Mouse (Mus musculus) testis, adult 2 months (tissue): ENCODE data around the gene Tmc2. TPM values are rescaled to one million over a fixed set of nuclear protein-coding genes. Genes with fewer than 3 reads are reported as not detected.
A peak's percentile ranks its signal among the peaks of the same experiment; 100 is the strongest.

Experiments
- H3K27ac ChIP-seq: fragments of 200-500 bp; 2 replicates; pipeline ENCODE4 v1.5.1; 2012; ENCODE audit warnings: low read depth, low read length; ENCODE audit not compliant: control insufficient read depth, insufficient read depth
- H3K27me3 ChIP-seq: fragments of 200-500 bp; 2 replicates; pipeline ENCODE4 v1.6.1; 2012; ENCODE audit warnings: mild to moderate bottlenecking, low read length, moderate library complexity; ENCODE audit not compliant: control insufficient read depth, insufficient read depth
- H3K36me3 ChIP-seq: fragments of 200-500 bp; 2 replicates; pipeline ENCODE4 v1.6.1; 2012; ENCODE audit warnings: mild to moderate bottlenecking, low read length; ENCODE audit not compliant: control insufficient read depth, insufficient read depth
- H3K4me1 ChIP-seq: fragments of 200-500 bp; 2 replicates; pipeline ENCODE4 v1.6.1; 2012; ENCODE audit warnings: low read length; ENCODE audit not compliant: control insufficient read depth, insufficient read depth
- H3K4me3 ChIP-seq: fragments of 200-500 bp; 2 replicates; pipeline ENCODE4 v1.5.1; 2012; ENCODE audit warnings: low read depth, mild to moderate bottlenecking, low read length, moderate library complexity, mixed read lengths; ENCODE audit not compliant: control insufficient read depth
- CTCF ChIP-seq: fragments of 200-500 bp; IDR thresholded peaks from 2 replicates; pipeline ENCODE4 v1.5.1; 2012; ENCODE audit warnings: low read depth, mild to moderate bottlenecking, inconsistent platforms, low read length, moderate library complexity; ENCODE audit not compliant: control insufficient read depth, insufficient read depth, insufficient replicate concordance
- POLR2A ChIP-seq: fragments of 200-500 bp; IDR thresholded peaks from 2 replicates; pipeline ENCODE4 v1.6.1; 2012; ENCODE audit warnings: low read depth, mild to moderate bottlenecking, inconsistent platforms, low read length, moderate library complexity; ENCODE audit not compliant: control insufficient read depth
- polyA plus RNA-seq: library from polyadenylated mRNA; depleted of rRNA; stranded (reverse); fragments of >200 nt; gene quantifications from 2 replicates; pipeline ENCODE4 v1.2.3, GENCODE M21; 2012

The Tmc2 gene
- polyA plus RNA-seq, 1 experiment = 0.19 TPM

GRCm38 (mm10) chr2:130256762-130257161 is 61.8 kb downstream of the Tmc2 start:
- Histone ChIP-seq H3K4me3 (no peak overlapping the region), H3K36me3 (no peaks in the 10 kb centered on the region), H3K27ac (no peak overlapping the region), H3K27me3 (no peaks in the 10 kb centered on the region), H3K4me1 (no peaks in the 10 kb centered on the region)
- TF ChIP-seq POLR2A = no peak
- TF ChIP-seq CTCF = no peak

GRCm38 (mm10) chr2:130260822-130261221 is 65.8 kb downstream of the Tmc2 start:
- no peaks in the 10 kb centered on the region for H3K4me1 ChIP-seq
- H3K27me3 ChIP-seq = no peaks in the 10 kb centered on the region
- H3K36me3 ChIP-seq = no peaks in the 10 kb centered on the region
- no peak overlapping the region for H3K27ac ChIP-seq
- TF ChIP-seq POLR2A (no peak), CTCF (no peak)
- no peak overlapping the region for H3K4me3 ChIP-seq

GRCm38 (mm10) chr2:130261914-130262313 is 66.9 kb downstream of the Tmc2 start:
- TF ChIP-seq POLR2A = no peak
- TF ChIP-seq CTCF = no peak
- H3K36me3 ChIP-seq = no peaks in the 10 kb centered on the region
- no peaks in the 10 kb centered on the region for H3K4me1 ChIP-seq
- no peak overlapping the region for H3K27ac ChIP-seq
- H3K27me3 ChIP-seq = no peaks in the 10 kb centered on the region
- H3K4me3 ChIP-seq = no peak overlapping the region

- H3K4me3 ChIP-seq = no peak overlapping the region
- no peak overlapping the region for H3K27ac ChIP-seq
- H3K4me1 ChIP-seq = no peaks in the 10 kb centered on the region
- TF ChIP-seq POLR2A (no peak), CTCF (no peak)
- H3K36me3 ChIP-seq = no peaks in the 10 kb centered on the region
- H3K27me3 ChIP-seq = no peaks in the 10 kb centered on the region
These were observed 67.4 kb downstream of the Tmc2 start for GRCm38 (mm10) chr2:130262398-130262797.

GRCm38 (mm10) chr2:130265520-130265919 is 70.5 kb downstream of the Tmc2 start:
- H3K27me3 ChIP-seq = no peaks in the 10 kb centered on the region

GRCm38 (mm10) chr2:130268074-130268473 is 73.1 kb downstream of the Tmc2 start:
- H3K4me3 ChIP-seq = no peak overlapping the region
- H3K36me3 ChIP-seq = no peaks in the 10 kb centered on the region
- TF ChIP-seq CTCF (no peak), POLR2A (no peak)
- no peak overlapping the region for H3K27ac ChIP-seq
- no peaks in the 10 kb centered on the region for H3K27me3 ChIP-seq
- no peaks in the 10 kb centered on the region for H3K4me1 ChIP-seq

More at GRCm38 (mm10) chr2:130265520-130265919, 70.5 kb downstream of the Tmc2 start:
- TF ChIP-seq POLR2A (no peak), CTCF (no peak)
- Histone ChIP-seq H3K27ac (no peak overlapping the region), H3K4me3 (no peak overlapping the region), H3K4me1 (no peaks in the 10 kb centered on the region), H3K36me3 (no peaks in the 10 kb centered on the region)

GRCm38 (mm10) chr2:130273732-130274131 is 78.7 kb downstream of the Tmc2 start:
- peaks cover 7% of the 10 kb centered on the region for H3K4me1 ChIP-seq
- TF ChIP-seq POLR2A (no peak), CTCF (no peak)
- peak overlapping the region; percentile 97 for H3K4me3 ChIP-seq
- H3K36me3 ChIP-seq = peaks cover 2% of the 10 kb centered on the region
- no peaks in the 10 kb centered on the region for H3K27me3 ChIP-seq
- peak overlapping the region; percentile 91 for H3K27ac ChIP-seq
